14 mouse cellular contexts compared by ENCODE assay signal in the genomic region with DNA sequence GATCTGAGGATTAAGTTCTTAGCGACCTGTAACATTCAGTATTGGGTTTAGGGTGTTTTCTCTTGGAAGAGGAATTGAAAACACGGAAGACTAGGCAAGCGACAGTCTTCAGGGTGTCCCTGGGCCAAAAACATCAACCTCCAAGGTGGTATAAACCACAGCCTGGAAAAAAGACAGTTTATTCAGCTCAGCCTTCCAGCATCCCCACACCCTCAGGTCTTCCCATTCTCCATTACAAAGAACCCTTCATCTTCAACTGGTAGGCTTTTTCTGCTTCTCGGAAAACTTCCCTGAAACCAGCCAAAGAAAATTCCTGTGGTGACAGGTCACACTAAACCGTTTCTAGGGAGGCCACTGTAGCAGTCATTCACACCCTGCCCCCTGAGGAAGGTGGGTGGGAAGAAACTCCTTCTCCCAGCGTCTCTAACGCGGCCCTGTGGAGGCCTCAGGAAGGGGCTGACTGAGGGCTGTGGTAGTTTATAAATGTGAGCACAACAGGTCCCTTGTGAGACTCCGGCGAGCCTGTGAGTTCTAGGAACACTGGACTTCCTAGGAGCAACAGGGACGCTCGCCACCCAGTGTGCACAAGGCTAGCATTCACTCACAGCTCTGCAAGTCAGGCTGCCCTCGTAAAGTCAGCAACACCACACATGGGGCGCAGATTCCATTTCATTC. TPM values are rescaled to one million over a fixed set of nuclear protein-coding genes. Genes with fewer than 3 reads are reported as not detected.
DNase-seq lines count a peak whose midpoint lies in the region; ATAC-seq and TF ChIP-seq lines count a peak whose summit lies in the region.
"Had no signal": no experiment of that assay in that cellular context is flagged by ENCODE, and none has a peak within 500 bp of the region (broad histone marks: within the 10 kb centered on the region; RNA-seq: fewer than 3 reads in every experiment).

No protein-coding gene starts in this region.

- ATAC-seq in kidney, embryonic 15.5 days (replicated peaks; ENCODE audit: low FRiP score) = no peak
- ATAC-seq in embryonic facial prominence, embryonic 12.5 days (ENCODE audit: insufficient number of reproducible peaks, insufficient read depth, low FRiP score, low TSS enrichment) = no peak
- ATAC-seq in limb, embryonic 14.5 days (ENCODE audit: low FRiP score, low read depth) = peak; percentile 87
- ATAC-seq in liver, embryonic 12.5 days = no peak

- peaks cover 9% of the 10 kb centered on the region for H3K4me1 ChIP-seq in kidney, embryonic 15.5 days
- peaks cover 20% of the 10 kb centered on the region for H3K4me1 ChIP-seq in embryonic facial prominence, embryonic 12.5 days
- peaks cover 31% of the 10 kb centered on the region for H3K4me1 ChIP-seq in limb, embryonic 14.5 days (ENCODE audit: control insufficient read depth, insufficient read depth, low read length)
- no peaks in the 10 kb centered on the region for H3K4me1 ChIP-seq in liver, embryonic 12.5 days
- H3K4me1 ChIP-seq: lung, embryonic 15.5 days had no signal

- TF ChIP-seq POLR2A in limb, embryonic 14.5 days (IDR thresholded peaks at IDR 0.05; ENCODE audit: borderline replicate concordance, extremely low read depth, insufficient read depth, insufficient read length) = no peak

- WGBS in kidney, embryonic 15.5 days = 31% methylated on average over 14 of the region's 14 CpGs
- WGBS in embryonic facial prominence, embryonic 12.5 days = 30% methylated on average over 14 of the region's 14 CpGs
- 16% methylated on average over 14 of the region's 14 CpGs for WGBS in limb, embryonic 14.5 days
- 65% methylated on average over 14 of the region's 14 CpGs for WGBS in liver, embryonic 12.5 days (ENCODE audit: insufficient replicate concordance)

- no peak overlapping the region for H3K9ac ChIP-seq in kidney, embryonic 15.5 days
- H3K9ac ChIP-seq in embryonic facial prominence, embryonic 12.5 days = no peak overlapping the region
- peak overlapping the region; percentile 36; the same call in 1 of the 2 replicates for H3K9ac ChIP-seq in limb, embryonic 14.5 days (ENCODE audit: low read depth, low read length, severe bottlenecking)
- H3K9ac ChIP-seq in liver, embryonic 12.5 days = no peak overlapping the region
- H3K9ac ChIP-seq: lung, embryonic 15.5 days had no signal

- H3K4me2 ChIP-seq in kidney, embryonic 15.5 days = no peak overlapping the region
- no peak overlapping the region for H3K4me2 ChIP-seq in embryonic facial prominence, embryonic 12.5 days (replicated peaks)
- 0 out of 2 replicates have a peak overlapping the region, but pooled peaks have one; percentile 21 for H3K4me2 ChIP-seq in limb, embryonic 14.5 days (replicated peaks; ENCODE audit: low read depth, low read length, severe bottlenecking)
- no peak overlapping the region for H3K4me2 ChIP-seq in liver, embryonic 12.5 days
- H3K4me2 ChIP-seq: lung, embryonic 15.5 days had no signal

- 0 out of 2 replicates have a peak overlapping the region, but pooled peaks have one; percentile 23 for H3K27ac ChIP-seq in kidney, embryonic 15.5 days
- peak overlapping the region; percentile 75 for H3K27ac ChIP-seq in embryonic facial prominence, embryonic 12.5 days
- H3K27ac ChIP-seq in limb, embryonic 14.5 days (replicated peaks; ENCODE audit: low read depth, low read length) = peak overlapping the region; percentile 79
- H3K27ac ChIP-seq in liver, embryonic 12.5 days = no peak overlapping the region
- H3K27ac ChIP-seq: lung, embryonic 15.5 days had no signal

- H3K27me3 ChIP-seq in kidney, embryonic 15.5 days = no peaks in the 10 kb centered on the region
- no peaks in the 10 kb centered on the region for H3K27me3 ChIP-seq in embryonic facial prominence, embryonic 12.5 days
- no peaks in the 10 kb centered on the region for H3K27me3 ChIP-seq in limb, embryonic 14.5 days (ENCODE audit: control insufficient read depth, insufficient read depth, low read length)
- H3K27me3 ChIP-seq in liver, embryonic 12.5 days (replicated peaks) = no peaks in the 10 kb centered on the region
- H3K27me3 ChIP-seq: lung, embryonic 15.5 days had no signal

- H3K36me3 ChIP-seq in kidney, embryonic 15.5 days = peaks cover 39% of the 10 kb centered on the region
- H3K36me3 ChIP-seq in embryonic facial prominence, embryonic 12.5 days = peaks cover 14% of the 10 kb centered on the region
- peaks cover 21% of the 10 kb centered on the region for H3K36me3 ChIP-seq in limb, embryonic 14.5 days (ENCODE audit: control insufficient read depth, insufficient read depth, low read length)
- peaks cover 53% of the 10 kb centered on the region for H3K36me3 ChIP-seq in liver, embryonic 12.5 days

- no peak for DNase-seq in kidney, postnatal 4 days
- DNase-seq in ZHBTc4 (ENCODE audit: low read depth, low spot score) = peak; percentile 66
- peak; percentile 72 for DNase-seq in limb, embryonic 14.5 days (ENCODE audit: low spot score)
- DNase-seq in lung, postnatal 14 days = no peak
- DNase-seq: adrenal gland, postnatal 36 days; cerebellum, adult 9-10 months; right cerebral cortex, postnatal 25 days; thymus, adult 2 months had no signal

- H3K9me3 ChIP-seq in kidney, embryonic 15.5 days (replicated peaks) = no peaks in the 10 kb centered on the region
- no peaks in the 10 kb centered on the region for H3K9me3 ChIP-seq in embryonic facial prominence, embryonic 12.5 days
- no peaks in the 10 kb centered on the region for H3K9me3 ChIP-seq in limb, embryonic 14.5 days (ENCODE audit: control insufficient read depth, low read length)
- no peaks in the 10 kb centered on the region for H3K9me3 ChIP-seq in liver, embryonic 12.5 days (replicated peaks)
- H3K9me3 ChIP-seq: G1E; lung, embryonic 15.5 days had no signal

- no peak overlapping the region for H3K4me3 ChIP-seq in kidney, embryonic 15.5 days (replicated peaks)
- H3K4me3 ChIP-seq in embryonic facial prominence, embryonic 12.5 days = no peak overlapping the region
- H3K4me3 ChIP-seq in limb, embryonic 14.5 days (replicated peaks; ENCODE audit: low read length) = no peak overlapping the region
- no peak overlapping the region for H3K4me3 ChIP-seq in liver, embryonic 12.5 days
- H3K4me3 ChIP-seq: lung, embryonic 15.5 days had no signal

RNA-seq across cellular contexts. Expression of gene Kcns1, which starts 20.7 kb away (rescaled TPM):
- 0.23 and 0.28 TPM in 2 replicates for polyA plus RNA-seq in kidney, embryonic 15.5 days (2015; fragmentation: Nextera tagmentation; extraction: Ambion mirVana)
- polyA plus RNA-seq in embryonic facial prominence, embryonic 12.5 days (2016; fragmentation: Nextera tagmentation; extraction: Ambion mirVana) = 0.49 and 0.71 TPM in 2 replicates
- polyA plus RNA-seq in limb, embryonic 14.5 days (2012; rRNA removed) = 6.8 and 11.2 TPM in 2 replicates
- 2.7 and 3.2 TPM in 2 replicates for polyA plus RNA-seq in limb, embryonic 14.5 days (2014; fragmentation: Nextera tagmentation; extraction: Ambion mirVana)
- not detected in 2 replicates for polyA plus RNA-seq in liver, embryonic 12.5 days (2016; fragmentation: Nextera tagmentation; extraction: Ambion mirVana)
- polyA plus RNA-seq: G1E; lung, embryonic 15.5 days had no signal

RNA-seq across cellular contexts. Expression of gene Wfdc5, which starts 32.3 kb away (rescaled TPM):
- 0.13 TPM in 1 of 2 replicates, not detected in the other for polyA plus RNA-seq in kidney, embryonic 15.5 days (2015; fragmentation: Nextera tagmentation; extraction: Ambion mirVana)
- polyA plus RNA-seq in embryonic facial prominence, embryonic 12.5 days (2016; fragmentation: Nextera tagmentation; extraction: Ambion mirVana) = not detected in 2 replicates
- 0.08 TPM in 1 of 2 replicates, not detected in the other for polyA plus RNA-seq in limb, embryonic 14.5 days (2012; rRNA removed)
- 0.33 and 0.77 TPM in 2 replicates for polyA plus RNA-seq in limb, embryonic 14.5 days (2014; fragmentation: Nextera tagmentation; extraction: Ambion mirVana)
- polyA plus RNA-seq in liver, embryonic 12.5 days (2016; fragmentation: Nextera tagmentation; extraction: Ambion mirVana) = not detected in 2 replicates
- polyA plus RNA-seq: frontal cortex, adult 2 months; G1E; lung, embryonic 15.5 days had no signal

RNA-seq across cellular contexts. Expression of gene Wfdc12, which starts 40.2 kb away (rescaled TPM):
- polyA plus RNA-seq in kidney, embryonic 15.5 days (2015; fragmentation: Nextera tagmentation; extraction: Ambion mirVana) = 0.55 TPM in 1 of 2 replicates, not detected in the other
- 0.22 TPM in 1 of 2 replicates, not detected in the other for polyA plus RNA-seq in embryonic facial prominence, embryonic 12.5 days (2016; fragmentation: Nextera tagmentation; extraction: Ambion mirVana)
- 0.30 and 0.32 TPM in 2 replicates for polyA plus RNA-seq in limb, embryonic 14.5 days (2012; rRNA removed)
- polyA plus RNA-seq in limb, embryonic 14.5 days (2014; fragmentation: Nextera tagmentation; extraction: Ambion mirVana) = not detected in 2 replicates
- polyA plus RNA-seq in liver, embryonic 12.5 days (2016; fragmentation: Nextera tagmentation; extraction: Ambion mirVana) = not detected in 2 replicates
- polyA plus RNA-seq: frontal cortex, adult 2 months; G1E; lung, embryonic 15.5 days had no signal

RNA-seq across cellular contexts. Expression of gene Wfdc15a, which starts 49.7 kb away (rescaled TPM):
- not detected in 2 replicates for polyA plus RNA-seq in kidney, embryonic 15.5 days (2015; fragmentation: Nextera tagmentation; extraction: Ambion mirVana)
- not detected in 2 replicates for polyA plus RNA-seq in embryonic facial prominence, embryonic 12.5 days (2016; fragmentation: Nextera tagmentation; extraction: Ambion mirVana)
- not detected in 2 replicates for polyA plus RNA-seq in limb, embryonic 14.5 days (2012; rRNA removed)
- not detected in 2 replicates for polyA plus RNA-seq in limb, embryonic 14.5 days (2014; fragmentation: Nextera tagmentation; extraction: Ambion mirVana)
- not detected in 2 replicates for polyA plus RNA-seq in liver, embryonic 12.5 days (2016; fragmentation: Nextera tagmentation; extraction: Ambion mirVana)
- polyA plus RNA-seq: frontal cortex, adult 2 months; G1E; lung, embryonic 15.5 days; thymus, adult 2 months had no signal

Comparison
In these comparisons a context has a peak if more than half of its experiments do, and no peak if none do; other contexts are left out.
1. DNase-seq: peak in ZHBTc4 (single experiment) and limb, embryonic 14.5 days (single experiment); none in kidney, postnatal 4 days (0 of 2) and lung, postnatal 14 days (single experiment).